Mouse (Mus musculus) intestine, embryonic 16.5 days (tissue): ENCODE results near the gene Cacng8. TPM values are rescaled to one million over a fixed set of nuclear protein-coding genes. Genes with fewer than 3 reads are reported as not detected.

Experiments
- ATAC-seq: fragments of 200-750 bp; cut with Nextera tagmentation; 2 replicates; pipeline ENCODE4 v1.8.0; 2017; ENCODE audit warnings: moderate TSS enrichment, moderate library complexity
- H3K27ac ChIP-seq: fragments of 300-500 bp; sonication (generic); 2 replicates; pipeline ENCODE4 v1.5.1; 2014; ENCODE audit warnings: mild to moderate bottlenecking, low read length
- H3K27me3 ChIP-seq: fragments of 300-500 bp; sonication (generic); replicated peaks from 2 replicates; pipeline ENCODE4 v1.6.1; 2014; ENCODE audit warnings: low read length, control low read depth, mixed read lengths; ENCODE audit not compliant: control insufficient read depth, insufficient read depth
- H3K36me3 ChIP-seq: fragments of 300-500 bp; sonication (generic); 2 replicates; pipeline ENCODE4 v1.6.1; 2014; ENCODE audit warnings: low read length, control low read depth; ENCODE audit not compliant: control insufficient read depth, insufficient read depth
- H3K4me1 ChIP-seq: fragments of 300-500 bp; sonication (generic); 2 replicates; pipeline ENCODE4 v1.6.1; 2014; ENCODE audit warnings: low read length, control low read depth, mixed read lengths; ENCODE audit not compliant: control insufficient read depth, insufficient read depth
- H3K4me2 ChIP-seq: fragments of 300-500 bp; sonication (generic); 2 replicates; pipeline ENCODE4 v1.6.1; 2014; ENCODE audit warnings: low read depth, low read length, control low read depth
- H3K4me3 ChIP-seq: fragments of 300-500 bp; sonication (generic); 2 replicates; pipeline ENCODE4 v1.5.1; 2014; ENCODE audit warnings: mild to moderate bottlenecking, low read length
- H3K9ac ChIP-seq: fragments of 300-500 bp; sonication (generic); 2 replicates; pipeline ENCODE4 v1.6.1; 2014; ENCODE audit warnings: low read depth, low read length
- H3K9me3 ChIP-seq: fragments of 300-500 bp; sonication (generic); 2 replicates; pipeline ENCODE4 v1.6.1; 2016; ENCODE audit warnings: low read length, control low read depth; ENCODE audit not compliant: control insufficient read depth
- WGBS: fragments of 180-500 bp; shearing (Covaris S2); extraction: QIAGEN DNeasy Blood & Tissue Kit; methylation state at CpG from one replicate; pipeline ENCODE4 v1.1.7; 2014; 5-methylcytosine and 5-hydroxymethylcytosine counted together
- microRNA-seq: library from miRNA; unstranded; fragments of <30 nt; microRNA quantifications from one replicate; pipeline ENCODE4, GENCODE M21; 2016
- polyA plus RNA-seq: library from polyadenylated mRNA; unstranded; fragments of >200 nt; fragmentation: Nextera tagmentation; extraction: Ambion mirVana; gene quantifications from 2 replicates; pipeline ENCODE4 v1.2.1, GENCODE M21; 2015

The Cacng8 gene
- polyA plus RNA-seq, 1 experiment from 2014 or later = 1.2 TPM

GRCm38 (mm10) chr7:3453486-3454183, 63.2 kb downstream of the Cacng8 start:
- H3K36me3 ChIP-seq = no peaks in the 10 kb centered on the region
- H3K4me3 ChIP-seq = no peak overlapping the region
- 49% methylated on average over 11 of the region's 11 CpGs for WGBS

GRCm38 (mm10) chr7:3457111-3457840, 66.8 kb downstream of the Cacng8 start:
- no peak overlapping the region for H3K4me2 ChIP-seq
- H3K27me3 ChIP-seq = no peaks in the 10 kb centered on the region
- H3K9me3 ChIP-seq = no peaks in the 10 kb centered on the region
- H3K4me3 ChIP-seq = no peak overlapping the region
- H3K27ac ChIP-seq = no peak overlapping the region
- no peaks in the 10 kb centered on the region for H3K4me1 ChIP-seq
- H3K36me3 ChIP-seq = no peaks in the 10 kb centered on the region
- no peak overlapping the region for H3K9ac ChIP-seq
- 86% methylated on average over 10 of the region's 10 CpGs for WGBS
- ATAC-seq = no peak

More at GRCm38 (mm10) chr7:3453486-3454183, 63.2 kb downstream of the Cacng8 start:
- Histone ChIP-seq H3K9me3 (no peaks in the 10 kb centered on the region), H3K27me3 (no peaks in the 10 kb centered on the region), H3K9ac (no peak overlapping the region), H3K4me1 (no peaks in the 10 kb centered on the region), H3K27ac (no peak overlapping the region), H3K4me2 (no peak overlapping the region)
- no peak for ATAC-seq

- Histone ChIP-seq H3K36me3 (no peaks in the 10 kb centered on the region), H3K4me2 (no peak overlapping the region), H3K27me3 (no peaks in the 10 kb centered on the region), H3K4me1 (no peaks in the 10 kb centered on the region), H3K4me3 (no peak overlapping the region), H3K9me3 (no peaks in the 10 kb centered on the region), H3K9ac (no peak overlapping the region), H3K27ac (no peak overlapping the region)
- ATAC-seq = no peak
- WGBS = 69% methylated on average over 9 of the region's 9 CpGs
These were observed 67.3 kb downstream of the Cacng8 start for GRCm38 (mm10) chr7:3457841-3458217.

- no peaks in the 10 kb centered on the region for H3K9me3 ChIP-seq
- H3K4me2 ChIP-seq = no peak overlapping the region
- no peaks in the 10 kb centered on the region for H3K27me3 ChIP-seq
- no peaks in the 10 kb centered on the region for H3K4me1 ChIP-seq
- H3K9ac ChIP-seq = no peak overlapping the region
- H3K36me3 ChIP-seq = no peaks in the 10 kb centered on the region
- no peak overlapping the region for H3K27ac ChIP-seq
- H3K4me3 ChIP-seq = no peak overlapping the region
- WGBS = 83% methylated on average over 8 of the region's 8 CpGs
- ATAC-seq = no peak
These were observed 69.8 kb downstream of the Cacng8 start for GRCm38 (mm10) chr7:3460261-3460660.

- no peak for ATAC-seq
- no peak overlapping the region for H3K9ac ChIP-seq
These were observed 72.8 kb downstream of the Cacng8 start for GRCm38 (mm10) chr7:3463306-3463705.

More at GRCm38 (mm10) chr7:3463306-3463705, 72.8 kb downstream of the Cacng8 start:
- no peak overlapping the region for H3K27ac ChIP-seq
- no peaks in the 10 kb centered on the region for H3K27me3 ChIP-seq
- no peak overlapping the region for H3K4me3 ChIP-seq
- H3K36me3 ChIP-seq = no peaks in the 10 kb centered on the region
- no peak overlapping the region for H3K4me2 ChIP-seq
- WGBS = 73% methylated on average over 4 of the region's 4 CpGs
- no peaks in the 10 kb centered on the region for H3K4me1 ChIP-seq
- no peaks in the 10 kb centered on the region for H3K9me3 ChIP-seq

Small RNA genes lying within 50 kb of the gene (microRNA-seq; reads per million reads assigned to microRNA genes)
- gene Gm23450 = 4.1 reads per million, percentile 11 among the genes with 10 or more reads in this experiment

Other genes starting within 250 kb of the Cacng8 start
- not detected in 2 replicates for gene AU018091, start 221.5 kb upstream of the Cacng8 start, polyA plus RNA-seq
- gene Nlrp12, start 140.9 kb upstream of the Cacng8 start, polyA plus RNA-seq = 0.01 TPM in 1 of 2 replicates, not detected in the other
- 141 and 148 TPM in 2 replicates for gene Myadm, start 101.6 kb upstream of the Cacng8 start, polyA plus RNA-seq
- 0.16 and 0.28 TPM in 2 replicates for gene Prkcg, start 101.5 kb upstream of the Cacng8 start, polyA plus RNA-seq
- gene Cacng7, start 57.7 kb upstream of the Cacng8 start, polyA plus RNA-seq = 0.53 and 1.1 TPM in 2 replicates
- gene Cacng6, start 33.5 kb downstream of the Cacng8 start, polyA plus RNA-seq = 0.13 and 0.21 TPM in 2 replicates
- gene Tarm1, start 111.9 kb downstream of the Cacng8 start, polyA plus RNA-seq = 0.09 TPM in 1 of 2 replicates, not detected in the other
- gene Oscar, start 225.5 kb downstream of the Cacng8 start, polyA plus RNA-seq = 0.07 TPM in 1 of 2 replicates, not detected in the other
- 531 and 551 TPM in 2 replicates for gene Ndufa3, start 226.7 kb downstream of the Cacng8 start, polyA plus RNA-seq
- 15.5 and 18.0 TPM in 2 replicates for gene Tfpt, start 239.2 kb downstream of the Cacng8 start, polyA plus RNA-seq
- gene Prpf31, start 239.3 kb downstream of the Cacng8 start, polyA plus RNA-seq = 70.6 and 81.1 TPM in 2 replicates